Mouse (Mus musculus) midbrain, embryonic 10.5 days (tissue): ENCODE measurements at regions not wholly inside any gene's neighbourhood (a gene's known extent, or its start where the extent isn't known, plus 50 kb on each side); places are given as distances from the start of the nearest gene placed in this dataset.

Source experiments
- DNase-seq: peaks from one replicate; pipeline ENCODE4 v3.0.0-alpha.2; 2017; ENCODE audit warnings: low spot score
- H3K27ac ChIP-seq: fragments of 300-500 bp; sonication (generic); replicated peaks from 2 replicates; pipeline ENCODE4 v1.5.1; 2016; ENCODE audit warnings: mild to moderate bottlenecking
- H3K27me3 ChIP-seq: fragments of 300-500 bp; sonication (generic); 2 replicates; pipeline ENCODE4 v1.6.1; 2016; ENCODE audit warnings: low read depth, mild to moderate bottlenecking; ENCODE audit not compliant: poor library complexity, severe bottlenecking
- H3K36me3 ChIP-seq: fragments of 300-500 bp; sonication (generic); 2 replicates; pipeline ENCODE4 v1.6.1; 2016; ENCODE audit warnings: mild to moderate bottlenecking, moderate library complexity
- H3K4me1 ChIP-seq: fragments of 300-500 bp; sonication (generic); 2 replicates; pipeline ENCODE4 v1.6.1; 2016
- H3K4me3 ChIP-seq: fragments of 300-500 bp; sonication (generic); 2 replicates; pipeline ENCODE4 v1.5.1; 2016; ENCODE audit warnings: mild to moderate bottlenecking, moderate library complexity
- H3K9me3 ChIP-seq: fragments of 300-500 bp; sonication (generic); replicated peaks from 2 replicates; pipeline ENCODE4 v1.6.1; 2016; ENCODE audit warnings: mild to moderate bottlenecking
- WGBS: fragments of 180-500 bp; shearing (Covaris S2); methylation state at CpG from one replicate; pipeline ENCODE4 v1.1.7; 2016; 5-methylcytosine and 5-hydroxymethylcytosine counted together

GRCm38 (mm10) chr11:22684576-22684975, 172.7 kb downstream of the Tmem17 start:
- Histone ChIP-seq H3K36me3 (no peaks in the 10 kb centered on the region), H3K4me3 (no peak overlapping the region), H3K9me3 (no peaks in the 10 kb centered on the region), H3K27me3 (no peaks in the 10 kb centered on the region), H3K27ac (no peak overlapping the region), H3K4me1 (no peaks in the 10 kb centered on the region)
- WGBS = 92% methylated on average over 4 of the region's 4 CpGs
- DNase-seq = no peak

GRCm38 (mm10) chr11:22690829-22691228, 169.9 kb downstream of the B3gnt2 start:
- Histone ChIP-seq H3K36me3 (no peaks in the 10 kb centered on the region), H3K27me3 (no peaks in the 10 kb centered on the region; the same call in 1 of the 2 replicates), H3K27ac (no peak overlapping the region), H3K4me3 (no peak overlapping the region), H3K4me1 (peaks cover 11% of the 10 kb centered on the region), H3K9me3 (no peaks in the 10 kb centered on the region)
- WGBS = 98% methylated on average over 3 of the region's 3 CpGs
- no peak for DNase-seq

- Histone ChIP-seq H3K27ac (no peak overlapping the region), H3K4me1 (peaks cover 12% of the 10 kb centered on the region), H3K9me3 (no peaks in the 10 kb centered on the region), H3K4me3 (no peak overlapping the region), H3K36me3 (no peaks in the 10 kb centered on the region), H3K27me3 (no peaks in the 10 kb centered on the region; the same call in 1 of the 2 replicates)
- DNase-seq = no peak
- WGBS = 85% methylated on average over 5 of the region's 5 CpGs
These were observed 168.4 kb downstream of the B3gnt2 start for GRCm38 (mm10) chr11:22692281-22692857.

- Histone ChIP-seq H3K27me3 (no peaks in the 10 kb centered on the region; the same call in 1 of the 2 replicates), H3K27ac (no peak overlapping the region), H3K9me3 (no peaks in the 10 kb centered on the region), H3K36me3 (no peaks in the 10 kb centered on the region), H3K4me1 (peaks cover 14% of the 10 kb centered on the region), H3K4me3 (no peak overlapping the region)
- DNase-seq = no peak
- 58% methylated on average over 1 of the region's 1 CpGs for WGBS
These were observed 167.8 kb downstream of the B3gnt2 start for GRCm38 (mm10) chr11:22692941-22693341.

- WGBS = 88% methylated on average over 2 of the region's 2 CpGs
- Histone ChIP-seq H3K27me3 (no peaks in the 10 kb centered on the region; the same call in 1 of the 2 replicates), H3K4me1 (peaks cover 19% of the 10 kb centered on the region), H3K36me3 (no peaks in the 10 kb centered on the region), H3K27ac (no peak overlapping the region), H3K4me3 (no peak overlapping the region), H3K9me3 (no peaks in the 10 kb centered on the region)
- no peak for DNase-seq
These were observed 167.4 kb downstream of the B3gnt2 start for GRCm38 (mm10) chr11:22693376-22693775.

GRCm38 (mm10) chr11:22693984-22694383, 166.8 kb downstream of the B3gnt2 start:
- Histone ChIP-seq H3K9me3 (no peaks in the 10 kb centered on the region), H3K4me1 (peaks cover 23% of the 10 kb centered on the region), H3K4me3 (no peak overlapping the region), H3K36me3 (no peaks in the 10 kb centered on the region), H3K27me3 (no peaks in the 10 kb centered on the region; the same call in 1 of the 2 replicates), H3K27ac (no peak overlapping the region)
- WGBS = 87% methylated on average over 2 of the region's 2 CpGs
- DNase-seq = no peak

GRCm38 (mm10) chr11:22694829-22695228, 165.9 kb downstream of the B3gnt2 start:
- H3K4me3 ChIP-seq = no peak overlapping the region

GRCm38 (mm10) chr11:22695237-22695636, 165.5 kb downstream of the B3gnt2 start:
- no peak for DNase-seq
- H3K27me3 ChIP-seq = no peaks in the 10 kb centered on the region; the same call in 1 of the 2 replicates
- no peak overlapping the region for H3K4me3 ChIP-seq
- H3K4me1 ChIP-seq = peaks cover 23% of the 10 kb centered on the region
- H3K27ac ChIP-seq = no peak overlapping the region
- H3K9me3 ChIP-seq = no peaks in the 10 kb centered on the region
- H3K36me3 ChIP-seq = no peaks in the 10 kb centered on the region
- 87% methylated on average over 1 of the region's 1 CpGs for WGBS

More at GRCm38 (mm10) chr11:22694829-22695228, 165.9 kb downstream of the B3gnt2 start:
- DNase-seq = no peak
- 79% methylated on average over 5 of the region's 5 CpGs for WGBS
- Histone ChIP-seq H3K4me1 (peaks cover 23% of the 10 kb centered on the region), H3K27ac (no peak overlapping the region), H3K36me3 (no peaks in the 10 kb centered on the region), H3K9me3 (no peaks in the 10 kb centered on the region), H3K27me3 (no peaks in the 10 kb centered on the region; the same call in 1 of the 2 replicates)

GRCm38 (mm10) chr11:22698057-22698941, 162.5 kb downstream of the B3gnt2 start:
- Histone ChIP-seq H3K4me1 (peaks cover 23% of the 10 kb centered on the region), H3K36me3 (no peaks in the 10 kb centered on the region), H3K27me3 (no peaks in the 10 kb centered on the region; the same call in 1 of the 2 replicates), H3K27ac (no peak overlapping the region), H3K4me3 (no peak overlapping the region), H3K9me3 (no peaks in the 10 kb centered on the region)
- 69% methylated on average over 5 of the region's 5 CpGs for WGBS
- no peak for DNase-seq

GRCm38 (mm10) chr11:22706082-22706481, 154.7 kb downstream of the B3gnt2 start:
- no peaks in the 10 kb centered on the region for H3K9me3 ChIP-seq
- no peak for DNase-seq
- no peaks in the 10 kb centered on the region for H3K27me3 ChIP-seq
- no peak overlapping the region for H3K27ac ChIP-seq
- H3K4me1 ChIP-seq = no peaks in the 10 kb centered on the region
- WGBS = 95% methylated on average over 3 of the region's 3 CpGs
- H3K36me3 ChIP-seq = no peaks in the 10 kb centered on the region
- H3K4me3 ChIP-seq = no peak overlapping the region
